Mouse (Mus musculus) stomach, postnatal 0 days (tissue): ENCODE data around the gene Tspan18. TPM values are rescaled to one million over a fixed set of nuclear protein-coding genes. Genes with fewer than 3 reads are reported as not detected.

ENCODE experiments used
- ATAC-seq: fragments of 200-750 bp; cut with Nextera tagmentation; 2 replicates; pipeline ENCODE4 v1.8.0; 2017; ENCODE audit not compliant: low FRiP score, low TSS enrichment
- DNase-seq: peaks from one replicate; pipeline ENCODE4 v3.0.0-alpha.2; 2016; ENCODE audit warnings: low spot score
- H3K27ac ChIP-seq: fragments of 300-500 bp; sonication (generic); replicated peaks from 2 replicates; pipeline ENCODE4 v1.5.1; 2014; ENCODE audit warnings: mild to moderate bottlenecking, control low read depth
- H3K27me3 ChIP-seq: fragments of 300-500 bp; sonication (generic); 2 replicates; pipeline ENCODE4 v1.6.1; 2014; ENCODE audit warnings: low read length; ENCODE audit not compliant: control insufficient read depth, insufficient read depth
- H3K36me3 ChIP-seq: fragments of 300-500 bp; sonication (generic); 2 replicates; pipeline ENCODE4 v1.6.1; 2014; ENCODE audit warnings: low read length, mixed read lengths; ENCODE audit not compliant: control insufficient read depth, insufficient read depth
- H3K4me1 ChIP-seq: fragments of 300-500 bp; sonication (generic); replicated peaks from 2 replicates; pipeline ENCODE4 v1.6.1; 2014; ENCODE audit warnings: antibody characterized with exemption; ENCODE audit not compliant: control insufficient read depth, insufficient read depth
- H3K4me2 ChIP-seq: fragments of 300-500 bp; sonication (generic); replicated peaks from 2 replicates; pipeline ENCODE4 v1.6.1; 2014; ENCODE audit warnings: low read depth, mild to moderate bottlenecking, control low read depth, moderate library complexity
- H3K4me3 ChIP-seq: fragments of 300-500 bp; sonication (generic); 2 replicates; pipeline ENCODE4 v1.5.1; 2014; ENCODE audit warnings: low read depth, low read length, control low read depth
- H3K9ac ChIP-seq: fragments of 300-500 bp; sonication (generic); 2 replicates; pipeline ENCODE4 v1.6.1; 2014; ENCODE audit warnings: mild to moderate bottlenecking, low read length, control low read depth, mixed read lengths
- H3K9me3 ChIP-seq: fragments of 300-500 bp; sonication (generic); 2 replicates; pipeline ENCODE4 v1.6.1; 2016; ENCODE audit warnings: low read length; ENCODE audit not compliant: control insufficient read depth
- CTCF ChIP-seq: IDR thresholded peaks from 2 replicates; pipeline ENCODE4 v1.5.1; 2016; ENCODE audit warnings: antibody characterized with exemption, low read depth, mild to moderate bottlenecking, moderate library complexity
- EP300 ChIP-seq: optimal IDR thresholded peaks from 2 replicates; pipeline ENCODE3; 2016; ENCODE audit warnings: antibody characterized with exemption
- WGBS: fragments of 180-500 bp; shearing (Covaris S2); extraction: QIAGEN DNeasy Blood & Tissue Kit; methylation state at CpG from one replicate; pipeline ENCODE4 v1.1.7; 2014; 5-methylcytosine and 5-hydroxymethylcytosine counted together
- polyA plus RNA-seq: library from polyadenylated mRNA; unstranded; fragments of >200 nt; fragmentation: Nextera tagmentation; extraction: Ambion mirVana; gene quantifications from 2 replicates; pipeline ENCODE4 v1.2.1, GENCODE M21; 2015

Gene Tspan18
- polyA plus RNA-seq, 1 experiment from 2014 or later, result 8.7 TPM

DNA sequence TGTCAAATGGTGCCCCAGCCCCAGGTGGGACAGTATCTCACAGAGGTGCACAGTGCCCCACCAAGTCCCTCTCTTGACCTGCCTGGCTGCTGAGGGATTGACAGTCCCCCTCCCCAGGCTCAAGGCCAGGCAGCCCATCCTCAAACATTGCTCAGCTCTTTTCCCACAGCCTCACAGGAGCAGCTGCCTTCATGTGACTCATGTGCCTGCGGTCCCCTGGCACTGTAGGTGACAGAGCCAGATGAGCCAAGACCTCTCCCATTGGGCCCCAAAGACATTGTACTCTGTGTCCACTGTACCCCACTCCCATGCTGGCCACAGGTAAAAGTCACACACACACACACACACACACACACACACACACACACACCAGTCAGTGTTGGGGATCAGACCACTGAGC, 128.2 kb downstream of the Tspan18 start:
- Histone ChIP-seq H3K9ac (no peak overlapping the region), H3K4me1 (no peaks in the 10 kb centered on the region), H3K4me3 (no peak overlapping the region), H3K36me3 (no peaks in the 10 kb centered on the region), H3K27ac (no peak overlapping the region), H3K27me3 (no peaks in the 10 kb centered on the region), H3K4me2 (no peak overlapping the region), H3K9me3 (no peaks in the 10 kb centered on the region)
- DNase-seq, result no peak
- no peak for ATAC-seq
- TF ChIP-seq EP300 (no peak), CTCF (no peak)
- WGBS, result 94% methylated on average over 1 of the region's 1 CpGs

DNA sequence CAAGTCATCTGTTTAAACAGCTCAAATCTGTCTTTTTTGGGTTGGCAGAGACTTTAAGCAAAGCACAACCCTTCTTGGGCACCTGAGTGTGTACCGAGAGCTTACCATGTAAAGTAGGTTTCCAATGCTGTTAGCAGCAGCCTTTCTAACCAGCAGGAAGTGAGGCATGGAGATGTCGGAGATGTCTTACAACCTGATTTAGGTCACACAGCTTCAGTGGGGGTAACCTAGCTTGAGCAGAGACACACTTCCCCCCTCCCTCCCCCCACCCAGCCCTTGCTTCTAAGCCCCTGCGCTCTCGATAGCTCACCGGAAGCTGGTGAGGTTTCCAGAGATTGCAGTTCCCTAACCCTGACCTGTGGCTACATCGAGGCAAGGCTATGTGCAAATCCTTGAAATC, 129.7 kb downstream of the Tspan18 start:
- Histone ChIP-seq H3K9me3 (no peaks in the 10 kb centered on the region), H3K9ac (no peak overlapping the region), H3K4me2 (no peak overlapping the region), H3K27ac (no peak overlapping the region), H3K36me3 (peaks cover 3% of the 10 kb centered on the region; the same call in 1 of the 2 replicates), H3K27me3 (no peaks in the 10 kb centered on the region), H3K4me3 (no peak overlapping the region), H3K4me1 (no peaks in the 10 kb centered on the region)
- TF ChIP-seq EP300 (no peak), CTCF (no peak)
- DNase-seq (no peak), ATAC-seq (no peak)
- WGBS, result 76% methylated on average over 6 of the region's 6 CpGs

DNA sequence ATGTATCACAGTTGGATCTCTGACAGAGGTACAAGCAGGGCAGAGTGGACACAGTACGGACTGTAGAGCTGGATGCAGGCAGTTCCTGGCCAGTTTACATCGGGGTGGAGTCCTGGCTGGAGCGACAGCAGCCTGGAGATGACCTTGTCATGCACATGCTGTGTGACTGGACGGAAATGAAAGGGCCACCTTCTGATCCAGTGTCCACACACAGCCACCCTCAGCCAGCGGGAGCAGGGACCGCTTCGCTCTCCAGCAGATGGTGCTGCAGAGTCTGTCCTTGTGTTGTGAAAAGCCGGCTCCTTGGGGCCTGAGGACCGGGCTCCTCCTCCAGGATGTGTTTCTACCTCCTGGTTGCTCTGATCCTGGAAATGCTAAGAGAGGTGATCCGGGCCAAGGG, 130.6 kb downstream of the Tspan18 start:
- 22% methylated on average over 10 of the region's 10 CpGs for WGBS
- Histone ChIP-seq H3K9ac (no peak overlapping the region), H3K4me2 (no peak overlapping the region), H3K27ac (no peak overlapping the region), H3K27me3 (no peaks in the 10 kb centered on the region), H3K4me1 (no peaks in the 10 kb centered on the region), H3K9me3 (no peaks in the 10 kb centered on the region), H3K36me3 (peaks cover 3% of the 10 kb centered on the region; the same call in 1 of the 2 replicates), H3K4me3 (no peak overlapping the region)
- TF ChIP-seq EP300 (no peak), CTCF (peak; percentile 82)
- DNase-seq (peak; percentile 83), ATAC-seq (peak; percentile 76)

DNA sequence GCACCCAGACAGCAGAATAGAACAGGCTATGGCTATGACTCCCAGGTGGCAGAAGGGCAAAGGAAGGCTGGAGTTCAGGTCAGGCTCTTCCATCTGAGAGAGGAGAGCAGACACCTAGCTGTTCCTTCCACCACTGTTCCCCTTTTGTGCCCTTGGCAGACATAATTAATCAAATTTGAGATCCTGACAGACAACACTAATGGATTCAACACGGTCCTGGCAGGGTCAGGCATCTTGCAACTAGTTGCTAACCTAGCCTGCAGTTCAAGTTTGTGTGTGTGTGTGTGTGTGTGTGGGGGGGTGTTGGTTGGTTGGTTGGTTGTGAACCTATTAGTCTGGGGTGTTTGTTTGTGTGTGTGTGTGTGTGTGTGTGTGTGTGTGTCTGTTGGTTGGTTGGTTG, 131.5 kb downstream of the Tspan18 start:
- ATAC-seq (no peak), DNase-seq (no peak)
- Histone ChIP-seq H3K4me3 (no peak overlapping the region), H3K27ac (no peak overlapping the region), H3K4me1 (no peaks in the 10 kb centered on the region), H3K4me2 (no peak overlapping the region), H3K27me3 (no peaks in the 10 kb centered on the region), H3K36me3 (peaks cover 3% of the 10 kb centered on the region; the same call in 1 of the 2 replicates), H3K9ac (no peak overlapping the region), H3K9me3 (no peaks in the 10 kb centered on the region)
- no peak for TF ChIP-seq EP300
- TF ChIP-seq CTCF, result no peak
- 28% methylated on average over 1 of the region's 1 CpGs for WGBS

DNA sequence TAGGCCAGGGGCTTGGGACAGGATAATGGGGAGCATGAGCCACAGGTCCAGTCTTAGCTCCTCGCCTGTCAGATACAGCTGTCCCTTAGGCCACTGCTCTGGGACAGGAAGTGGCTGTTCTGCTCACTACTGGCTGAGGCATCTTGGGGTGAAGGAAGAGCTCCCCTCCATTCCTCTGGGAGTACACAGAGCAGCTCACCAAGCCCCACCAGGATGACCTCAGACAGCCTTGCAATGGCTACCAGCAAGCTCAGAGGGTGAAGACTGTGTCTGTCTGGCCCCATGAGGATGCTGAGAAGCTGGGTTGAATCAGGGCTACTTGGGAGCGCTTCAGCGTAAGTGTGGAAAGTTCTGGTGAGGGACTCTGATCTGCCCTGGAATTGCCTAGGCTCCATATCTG, 132.3 kb downstream of the Tspan18 start:
- Histone ChIP-seq H3K27ac (no peak overlapping the region), H3K9me3 (no peaks in the 10 kb centered on the region), H3K9ac (no peak overlapping the region), H3K36me3 (peaks cover 3% of the 10 kb centered on the region; the same call in 1 of the 2 replicates), H3K4me1 (no peaks in the 10 kb centered on the region), H3K4me2 (no peak overlapping the region), H3K4me3 (no peak overlapping the region), H3K27me3 (no peaks in the 10 kb centered on the region)
- WGBS, result 100% methylated on average over 3 of the region's 3 CpGs
- no peak for DNase-seq
- TF ChIP-seq EP300, result no peak
- TF ChIP-seq CTCF, result no peak
- no peak for ATAC-seq

DNA sequence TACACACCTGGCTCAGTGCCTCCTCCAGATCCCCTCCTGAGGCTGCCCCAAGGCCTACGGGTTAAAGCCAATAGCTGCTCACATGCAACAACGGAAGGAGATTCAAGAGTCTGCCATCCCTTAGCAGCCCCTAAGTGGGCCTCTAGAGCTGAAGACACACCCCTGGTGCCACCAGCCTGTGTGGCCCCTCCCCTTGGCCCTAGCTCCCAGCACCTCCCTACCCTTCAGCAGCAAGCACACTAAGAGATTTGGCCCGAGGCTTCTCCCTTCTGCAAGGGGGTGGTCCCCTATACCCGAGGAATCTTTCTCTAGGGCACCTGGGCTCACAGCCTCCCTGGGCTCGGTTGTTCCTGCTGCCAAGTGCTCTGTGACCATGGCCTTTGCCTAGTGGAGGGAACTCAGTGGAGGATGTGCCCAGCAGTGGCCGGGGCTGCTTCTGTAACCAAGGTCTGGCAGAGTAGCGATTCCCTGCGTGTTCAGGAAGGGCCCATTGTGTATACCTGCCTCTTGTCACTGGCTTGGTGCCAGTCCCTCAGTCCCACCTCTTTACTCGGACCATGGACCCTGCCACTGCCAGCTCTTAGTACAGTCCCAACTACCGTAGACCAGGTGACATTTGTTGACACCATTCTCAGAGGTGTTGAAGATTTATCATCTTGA, 133.5 kb downstream of the Tspan18 start:
- Histone ChIP-seq H3K4me2 (no peak overlapping the region), H3K9ac (no peak overlapping the region), H3K4me1 (no peaks in the 10 kb centered on the region), H3K9me3 (no peaks in the 10 kb centered on the region), H3K27me3 (no peaks in the 10 kb centered on the region), H3K36me3 (peaks cover 3% of the 10 kb centered on the region; the same call in 1 of the 2 replicates), H3K27ac (no peak overlapping the region), H3K4me3 (no peak overlapping the region)
- no peak for DNase-seq
- TF ChIP-seq CTCF, result no peak
- TF ChIP-seq EP300, result no peak
- WGBS, result 43% methylated on average over 10 of the region's 10 CpGs
- no peak for ATAC-seq
